In the genomic region with DNA sequence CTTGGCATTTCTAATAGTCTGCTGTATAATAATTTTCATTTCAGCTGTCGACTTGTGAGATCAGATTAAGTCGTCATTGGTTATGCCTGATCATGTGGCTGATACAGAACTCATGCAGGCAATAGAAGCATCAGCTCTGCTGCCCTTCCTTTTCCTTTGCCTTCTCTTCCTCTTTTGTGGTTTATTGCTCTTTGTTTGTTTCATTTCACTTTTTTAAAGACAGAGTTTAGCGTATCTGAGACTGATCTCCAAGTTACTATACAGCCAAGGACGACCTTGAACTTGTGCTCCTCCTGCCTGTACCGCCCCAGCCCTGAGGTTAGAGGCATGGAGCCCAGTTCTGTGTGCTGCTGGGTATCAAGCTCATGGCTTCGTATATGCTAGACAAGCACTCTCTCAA, we compare ENCODE assay signal across 19 mouse cellular contexts. TPM values are rescaled to one million over a fixed set of nuclear protein-coding genes. Genes with fewer than 3 reads are reported as not detected.
DNase-seq lines count a peak whose midpoint lies in the region; ATAC-seq and TF ChIP-seq lines count a peak whose summit lies in the region.
"Had no signal": no experiment of that assay in that cellular context is flagged by ENCODE, and none has a peak within 500 bp of the region (broad histone marks: within the 10 kb centered on the region; RNA-seq: fewer than 3 reads in every experiment).

No protein-coding gene starts in this region.

- no peak for ATAC-seq in cerebellum, adult (ENCODE audit: insufficient number of reproducible peaks, low FRiP score, low TSS enrichment)
- ATAC-seq: intestine, embryonic 15.5 days; midbrain, embryonic 16.5 days; Patski had no signal

- intact Hi-C loops in left cerebral cortex, adult 2 months (cut with DNase I): no loop called here

- WGBS in spleen, adult 2 months: 38% methylated on average over 6 of the region's 6 CpGs
- WGBS in bone marrow, adult 2 months: 19% methylated on average over 6 of the region's 6 CpGs

- no peaks in the 10 kb centered on the region for H3K9me3 ChIP-seq in megakaryocyte, embryonic 14.5 days
- H3K9me3 ChIP-seq: forebrain, embryonic 10.5 days; heart, embryonic 15.5 days; intestine, embryonic 15.5 days; limb, embryonic 12.5 days; neural tube, embryonic 13.5 days had no signal

- no peak overlapping the region for H3K4me3 ChIP-seq in spleen, adult 2 months (ENCODE audit: extremely low read depth, insufficient read depth, insufficient read length)
- peak overlapping the region; percentile 42 for H3K4me3 ChIP-seq in bone marrow, adult 2 months (replicated peaks; ENCODE audit: control insufficient read depth, low read depth, low read length)
- peak overlapping the region; percentile 42 for H3K4me3 ChIP-seq in megakaryocyte, embryonic 14.5 days (replicated peaks)
- no peak overlapping the region for H3K4me3 ChIP-seq in left cerebral cortex, adult 2 months
- H3K4me3 ChIP-seq: forebrain, embryonic 10.5 days; heart, embryonic 15.5 days; intestine, embryonic 15.5 days; limb, embryonic 12.5 days; neural tube, embryonic 13.5 days had no signal

- no peaks in the 10 kb centered on the region for H3K27me3 ChIP-seq in spleen, adult 2 months (ENCODE audit: control insufficient read depth, insufficient read depth, low read length)
- no peaks in the 10 kb centered on the region for H3K27me3 ChIP-seq in megakaryocyte, embryonic 14.5 days (replicated peaks)
- H3K27me3 ChIP-seq: heart, embryonic 15.5 days; intestine, embryonic 15.5 days; limb, embryonic 12.5 days; neural tube, embryonic 13.5 days had no signal

- no peak for TF ChIP-seq CTCF in spleen, adult 2 months (IDR thresholded peaks at IDR 0.05; ENCODE audit: extremely low read depth, insufficient read depth, insufficient read length, insufficient replicate concordance)
- no peak for TF ChIP-seq CTCF in bone marrow, adult 2 months (IDR thresholded peaks at IDR 0.05; ENCODE audit: control insufficient read depth, insufficient read depth, low read length)
- no peak for TF ChIP-seq CTCF in left cerebral cortex, adult 2 months (IDR thresholded peaks at IDR 0.05)

- DNase-seq in spleen, adult 2 months (ENCODE audit: low read depth in 1 of 2, low spot score in 2 of 2): peak in 1 of 2 experiments; percentile 34
- DNase-seq in spleen, adult 12 weeks (ENCODE audit: low spot score): no peak
- no peak for DNase-seq in left cerebral cortex, adult 2 months (ENCODE audit: extremely low spot score in 1 of 2, low spot score in 2 of 2)
- no peak for DNase-seq in cerebellum, adult 11-12 months
- DNase-seq: cerebellum, adult 8-10 months; kidney, postnatal 25 days; layer of hippocampus, postnatal 36 days; lung, postnatal 4 days; thymus, postnatal 14 days had no signal

- peaks cover 4% of the 10 kb centered on the region; the same call in 1 of the 2 replicates for H3K4me1 ChIP-seq in spleen, adult 2 months (ENCODE audit: control insufficient read depth, insufficient read depth, insufficient read length)
- H3K4me1 ChIP-seq in bone marrow, adult 2 months (ENCODE audit: control insufficient read depth, insufficient read depth, low read length): peaks cover 1% of the 10 kb centered on the region; the same call in 1 of the 2 replicates
- peaks cover 57% of the 10 kb centered on the region for H3K4me1 ChIP-seq in megakaryocyte, embryonic 14.5 days
- H3K4me1 ChIP-seq: heart, embryonic 15.5 days; intestine, embryonic 15.5 days; limb, embryonic 12.5 days; neural tube, embryonic 13.5 days had no signal

- no peaks in the 10 kb centered on the region for H3K36me3 ChIP-seq in spleen, adult 2 months (ENCODE audit: control insufficient read depth, insufficient read depth, low read length)
- peaks cover 5% of the 10 kb centered on the region for H3K36me3 ChIP-seq in megakaryocyte, embryonic 14.5 days (replicated peaks; ENCODE audit: low read length)
- H3K36me3 ChIP-seq: forebrain, embryonic 10.5 days; heart, embryonic 15.5 days; intestine, embryonic 15.5 days; limb, embryonic 12.5 days; neural tube, embryonic 13.5 days had no signal

- H3K27ac ChIP-seq in spleen, adult 2 months (ENCODE audit: insufficient read depth, low read length): peak overlapping the region; percentile 78
- peak overlapping the region; percentile 45 for H3K27ac ChIP-seq in bone marrow, adult 2 months (ENCODE audit: control insufficient read depth, insufficient read depth, low read depth, low read length, poor library complexity)
- no peak overlapping the region for H3K27ac ChIP-seq in left cerebral cortex, adult 2 months
- H3K27ac ChIP-seq: forebrain, embryonic 10.5 days; heart, embryonic 15.5 days; intestine, embryonic 15.5 days; limb, embryonic 12.5 days; neural tube, embryonic 13.5 days had no signal

- TF ChIP-seq POLR2A in spleen, adult 2 months (IDR thresholded peaks at IDR 0.05; ENCODE audit: low read depth, low read length): no peak
- no peak for TF ChIP-seq POLR2A in bone marrow, adult 2 months (IDR thresholded peaks at IDR 0.05; ENCODE audit: borderline replicate concordance, control insufficient read depth, low read depth, low read length)

RNA-seq across cellular contexts. Expression of gene Pcyt1b, which starts 34.6 kb away (rescaled TPM):
- polyA plus RNA-seq in spleen, adult 2 months (2012; rRNA removed): 0.82 and 0.85 TPM in 2 replicates
- 8.8 and 11.4 TPM in 2 replicates for polyA plus RNA-seq in bone marrow, adult 2 months (2011; ENCODE audit: insufficient read depth, insufficient read length, low replicate concordance, missing spikeins)
- polyA plus RNA-seq in megakaryocyte, embryonic 14.5 days (2012; ENCODE audit: insufficient read depth, low replicate concordance): 8.9 and 14.8 TPM in 2 replicates
- 10 to 100 TPM; 27.8 to 33.5 TPM for total RNA-seq in left cerebral cortex, adult 2 months (2021)

RNA-seq across cellular contexts. Expression of gene Pola1, which starts 57.3 kb away (rescaled TPM):
- polyA plus RNA-seq in spleen, adult 2 months (2012; rRNA removed): 0.52 and 0.61 TPM in 2 replicates
- 17.8 and 26.2 TPM in 2 replicates for polyA plus RNA-seq in bone marrow, adult 2 months (2011; ENCODE audit: insufficient read depth, insufficient read length, low replicate concordance, missing spikeins)
- 1.1 and 2.2 TPM in 2 replicates for polyA plus RNA-seq in megakaryocyte, embryonic 14.5 days (2012; ENCODE audit: insufficient read depth, low replicate concordance)
- 1 to 10 TPM; 7.8 to 9.0 TPM for total RNA-seq in left cerebral cortex, adult 2 months (2021)

Comparison
In these comparisons a context has a peak if more than half of its experiments do, and no peak if none do; other contexts are left out.
1. H3K4me3 ChIP-seq: peak in bone marrow, adult 2 months (single experiment) and megakaryocyte, embryonic 14.5 days (single experiment); none in spleen, adult 2 months (single experiment) and left cerebral cortex, adult 2 months (single experiment).